ENCODE assay signal across 24 mouse cellular contexts in the genomic region with DNA sequence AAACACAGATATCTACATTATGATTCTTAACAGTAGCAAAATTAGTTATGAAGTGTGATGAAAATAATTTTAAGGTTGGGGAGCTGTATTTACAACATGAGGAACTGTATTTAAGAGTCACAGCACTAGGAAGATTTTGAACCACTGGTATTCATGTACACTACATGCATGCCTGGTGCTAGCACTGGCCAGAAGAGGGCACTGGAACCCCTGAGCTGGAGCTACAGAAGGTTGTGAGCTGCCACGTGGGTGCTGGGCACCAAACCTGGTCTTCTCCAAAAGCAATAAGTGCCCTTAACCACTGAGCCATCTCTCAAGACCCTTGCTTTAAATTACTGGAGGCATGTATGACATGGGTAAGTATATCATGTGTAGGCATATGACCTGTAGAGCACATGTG. TPM values are rescaled to one million over a fixed set of nuclear protein-coding genes. Genes with fewer than 3 reads are reported as not detected.
DNase-seq lines count a peak whose midpoint lies in the region; ATAC-seq and TF ChIP-seq lines count a peak whose summit lies in the region.
"Had no signal": no experiment of that assay in that cellular context is flagged by ENCODE, and none has a peak within 500 bp of the region (broad histone marks: within the 10 kb centered on the region; RNA-seq: fewer than 3 reads in every experiment).

No protein-coding gene starts in this region.

- no peak overlapping the region for H3K4me2 ChIP-seq in midbrain, postnatal 0 days (ENCODE audit: low read depth, low read length, poor library complexity, severe bottlenecking)
- no peak overlapping the region for H3K4me2 ChIP-seq in midbrain, embryonic 11.5 days
- H3K4me2 ChIP-seq in stomach, postnatal 0 days (replicated peaks; ENCODE audit: low read depth) = no peak overlapping the region
- H3K4me2 ChIP-seq: embryonic facial prominence, embryonic 13.5 days; hindbrain, embryonic 12.5 days; limb, embryonic 13.5 days; lung, embryonic 15.5 days; midbrain, embryonic 15.5 days had no signal

- peak; percentile 23; the same call in 1 of the 2 replicates for TF ChIP-seq CTCF in kidney, adult 2 months (conservative IDR thresholded peaks at IDR 0.05; ENCODE audit: insufficient read depth, insufficient read length, low read depth, low read length)
- peak; percentile 40 for TF ChIP-seq CTCF in midbrain, postnatal 0 days (IDR thresholded peaks at IDR 0.05)
- peak; percentile 28 to 62 (median 54) for TF ChIP-seq CTCF in MEL (IDR thresholded peaks at IDR 0.05 in 2 of 3, conservative IDR thresholded peaks at IDR 0.05 in 1 of 3; ENCODE audit: control insufficient read depth in 1 of 3, insufficient read depth in 1 of 3, low read depth in 2 of 3, low read length in 3 of 3, poor library complexity in 1 of 3, severe bottlenecking in 1 of 3)
- peak; percentile 41 for TF ChIP-seq CTCF in stomach, postnatal 0 days (IDR thresholded peaks at IDR 0.05; ENCODE audit: low read depth)

- peak; percentile 26 for TF ChIP-seq RAD21 in MEL (IDR thresholded peaks at IDR 0.05; ENCODE audit: low read depth, low read length)

- 81% methylated on average over 1 of the region's 1 CpGs for WGBS in kidney, adult 2 months
- 77% methylated on average over 1 of the region's 1 CpGs for WGBS in midbrain, postnatal 0 days
- WGBS in midbrain, embryonic 11.5 days = 72% methylated on average over 1 of the region's 1 CpGs
- WGBS in stomach, postnatal 0 days = 77% methylated on average over 1 of the region's 1 CpGs

- H3K27ac ChIP-seq in kidney, adult 2 months (ENCODE audit: insufficient read depth, low read depth, low read length) = no peak overlapping the region
- no peak overlapping the region for H3K27ac ChIP-seq in midbrain, postnatal 0 days (ENCODE audit: low read depth, low read length)
- no peak overlapping the region for H3K27ac ChIP-seq in midbrain, embryonic 11.5 days (ENCODE audit: low read depth, low read length)
- H3K27ac ChIP-seq in MEL (ENCODE audit: control insufficient read depth, low read depth, low read length) = no peak overlapping the region
- H3K27ac ChIP-seq in stomach, postnatal 0 days (replicated peaks) = no peak overlapping the region
- H3K27ac ChIP-seq: embryonic facial prominence, embryonic 13.5 days; heart, embryonic 10.5 days; hindbrain, embryonic 12.5 days; limb, embryonic 13.5 days; lung, embryonic 15.5 days; midbrain, embryonic 15.5 days had no signal

- no peak for TF ChIP-seq POLR2A in kidney, adult 2 months (IDR thresholded peaks at IDR 0.05; ENCODE audit: low read depth, low read length)
- TF ChIP-seq POLR2A in MEL (IDR thresholded peaks at IDR 0.05; ENCODE audit: control insufficient read depth in 1 of 2, insufficient read depth in 1 of 2, low read depth in 1 of 2, low read length in 2 of 2, poor library complexity in 1 of 2) = no peak

- H3K9ac ChIP-seq in midbrain, postnatal 0 days (replicated peaks; ENCODE audit: low read length, poor library complexity, severe bottlenecking) = no peak overlapping the region
- H3K9ac ChIP-seq in midbrain, embryonic 11.5 days (ENCODE audit: low read length) = no peak overlapping the region
- H3K9ac ChIP-seq in MEL (ENCODE audit: control insufficient read depth, low read depth, low read length, poor library complexity, severe bottlenecking) = no peak overlapping the region
- H3K9ac ChIP-seq in stomach, postnatal 0 days (ENCODE audit: low read length) = no peak overlapping the region
- H3K9ac ChIP-seq: embryonic facial prominence, embryonic 13.5 days; hindbrain, embryonic 12.5 days; limb, embryonic 13.5 days; lung, embryonic 15.5 days; midbrain, embryonic 15.5 days had no signal

- H3K4me3 ChIP-seq in kidney, adult 2 months (ENCODE audit: insufficient read depth, low read depth, low read length) = no peak overlapping the region
- H3K4me3 ChIP-seq in midbrain, postnatal 0 days (ENCODE audit: low read depth, low read length) = no peak overlapping the region
- no peak overlapping the region for H3K4me3 ChIP-seq in midbrain, embryonic 11.5 days (ENCODE audit: low read depth, low read length)
- H3K4me3 ChIP-seq in MEL (ENCODE audit: control insufficient read depth in 1 of 2, insufficient read depth in 1 of 2, low read depth in 2 of 2, low read length in 2 of 2) = no peak overlapping the region
- no peak overlapping the region for H3K4me3 ChIP-seq in stomach, postnatal 0 days (ENCODE audit: low read depth, low read length)
- H3K4me3 ChIP-seq: embryonic facial prominence, embryonic 13.5 days; heart, embryonic 10.5 days; hindbrain, embryonic 12.5 days; limb, embryonic 13.5 days; lung, embryonic 15.5 days; midbrain, embryonic 15.5 days had no signal

- no peak for DNase-seq in kidney, adult 2 months
- DNase-seq in kidney, postnatal 10 days = no peak
- no peak for DNase-seq in midbrain, postnatal 0 days (ENCODE audit: low spot score)
- DNase-seq in midbrain, embryonic 11.5 days (ENCODE audit: low spot score, missing footprints) = no peak
- DNase-seq in MEL (ENCODE audit: low read depth, low spot score) = peak; percentile 47
- DNase-seq in stomach, postnatal 0 days (ENCODE audit: low spot score) = no peak
- DNase-seq: adrenal gland, adult 8-10 months; cerebellum, adult 11 months; gastrocnemius, postnatal 14 days; heart, postnatal 10 days; kidney, postnatal 14 days; layer of hippocampus, adult 9-11 months; right cerebral cortex, adult 18-20 months; thymus, postnatal 25 days had no signal

- no peak for TF ChIP-seq EP300 in MEL (IDR thresholded peaks at IDR 0.05; ENCODE audit: low read depth in 1 of 2, low read length in 2 of 2)
- TF ChIP-seq EP300 in stomach, postnatal 0 days (optimal IDR thresholded peaks at IDR 0.05) = no peak

- peaks cover 3% of the 10 kb centered on the region for H3K36me3 ChIP-seq in kidney, adult 2 months (ENCODE audit: control insufficient read depth, insufficient read depth, low read length)
- H3K36me3 ChIP-seq in midbrain, postnatal 0 days (ENCODE audit: insufficient read depth, low read length) = peaks cover 22% of the 10 kb centered on the region
- H3K36me3 ChIP-seq in midbrain, embryonic 11.5 days (ENCODE audit: control insufficient read depth, insufficient read depth, low read length) = peaks cover 10% of the 10 kb centered on the region; the same call in 1 of the 2 replicates
- peaks cover 0 to 11% of the 10 kb centered on the region in 2 experiments; a peak in 2 of 4 replicates for H3K36me3 ChIP-seq in MEL (ENCODE audit: control insufficient read depth in 1 of 2, insufficient read depth in 2 of 2, low read length in 2 of 2)
- H3K36me3 ChIP-seq in stomach, postnatal 0 days (ENCODE audit: control insufficient read depth, insufficient read depth, low read length) = peaks cover 5% of the 10 kb centered on the region; the same call in 1 of the 2 replicates

- no peaks in the 10 kb centered on the region for H3K9me3 ChIP-seq in midbrain, postnatal 0 days (ENCODE audit: low read length)
- no peaks in the 10 kb centered on the region for H3K9me3 ChIP-seq in midbrain, embryonic 11.5 days (ENCODE audit: control insufficient read depth, low read length)
- no peaks in the 10 kb centered on the region for H3K9me3 ChIP-seq in MEL (replicated peaks; ENCODE audit: insufficient read depth, low read length)
- no peaks in the 10 kb centered on the region for H3K9me3 ChIP-seq in stomach, postnatal 0 days (ENCODE audit: control insufficient read depth, low read length)
- H3K9me3 ChIP-seq: embryonic facial prominence, embryonic 13.5 days; heart, embryonic 10.5 days; hindbrain, embryonic 12.5 days; limb, embryonic 13.5 days; lung, embryonic 15.5 days; midbrain, embryonic 15.5 days had no signal

- no peaks in the 10 kb centered on the region for H3K79me2 ChIP-seq in MEL (ENCODE audit: control insufficient read depth, insufficient read depth, low read length, poor library complexity)

- ATAC-seq in midbrain, postnatal 0 days (ENCODE audit: low FRiP score) = no peak
- no peak for ATAC-seq in midbrain, embryonic 11.5 days (ENCODE audit: low FRiP score)
- no peak for ATAC-seq in stomach, postnatal 0 days (ENCODE audit: low FRiP score, low TSS enrichment)
- no peak for ATAC-seq in inflammation-experienced regulatory T-cells, adult 6 months
- ATAC-seq: midbrain, embryonic 15.5 days had no signal

- no peaks in the 10 kb centered on the region for H3K4me1 ChIP-seq in kidney, adult 2 months (ENCODE audit: control insufficient read depth, insufficient read depth, low read length)
- no peaks in the 10 kb centered on the region for H3K4me1 ChIP-seq in midbrain, postnatal 0 days (ENCODE audit: insufficient read depth, low read length)
- H3K4me1 ChIP-seq in midbrain, embryonic 11.5 days (ENCODE audit: control insufficient read depth, insufficient read depth, low read length) = no peaks in the 10 kb centered on the region
- H3K4me1 ChIP-seq in MEL (ENCODE audit: control insufficient read depth in 1 of 2, insufficient read depth in 2 of 2, low read length in 2 of 2) = no peaks in the 10 kb centered on the region
- H3K4me1 ChIP-seq in stomach, postnatal 0 days (replicated peaks; ENCODE audit: control insufficient read depth, insufficient read depth) = no peaks in the 10 kb centered on the region
- H3K4me1 ChIP-seq: embryonic facial prominence, embryonic 13.5 days; heart, embryonic 10.5 days; hindbrain, embryonic 12.5 days; limb, embryonic 13.5 days; lung, embryonic 15.5 days; midbrain, embryonic 15.5 days had no signal

- no peaks in the 10 kb centered on the region for H3K27me3 ChIP-seq in kidney, adult 2 months (replicated peaks; ENCODE audit: control insufficient read depth, insufficient read depth, low read length)
- H3K27me3 ChIP-seq in midbrain, postnatal 0 days (ENCODE audit: insufficient read depth, low read length) = no peaks in the 10 kb centered on the region
- no peaks in the 10 kb centered on the region for H3K27me3 ChIP-seq in midbrain, embryonic 11.5 days (ENCODE audit: control insufficient read depth, insufficient read depth, low read length)
- H3K27me3 ChIP-seq in MEL (ENCODE audit: control insufficient read depth in 1 of 2, insufficient read depth in 2 of 2, low read length in 2 of 2) = no peaks in the 10 kb centered on the region
- no peaks in the 10 kb centered on the region for H3K27me3 ChIP-seq in stomach, postnatal 0 days (ENCODE audit: control insufficient read depth, insufficient read depth, low read length)
- H3K27me3 ChIP-seq: embryonic facial prominence, embryonic 13.5 days; hindbrain, embryonic 12.5 days; limb, embryonic 13.5 days; lung, embryonic 15.5 days; midbrain, embryonic 15.5 days had no signal

RNA-seq across cellular contexts. Expression of a gene that starts 17.0 kb away (rescaled TPM):
- 12.6 and 13.6 TPM in 2 replicates for polyA plus RNA-seq in kidney, adult 2 months (2012; rRNA removed)
- 49.6 and 59.5 TPM in 2 replicates for total RNA-seq in midbrain, postnatal 0 days (2014; rRNA removed)
- polyA plus RNA-seq in midbrain, postnatal 0 days (2015; fragmentation: Nextera tagmentation; extraction: Ambion mirVana) = 20.7 and 24.2 TPM in 2 replicates
- polyA plus RNA-seq in midbrain, embryonic 11.5 days (2014; fragmentation: Nextera tagmentation; extraction: Ambion mirVana) = 20.0 and 26.9 TPM in 2 replicates
- 11.6 and 14.2 TPM in 2 replicates for total RNA-seq in MEL (2012; rRNA removed)
- polyA plus RNA-seq in MEL (2012; ENCODE audit: insufficient read depth in 1 of 2, insufficient read length in 2 of 2, low read depth in 1 of 2, low replicate concordance in 2 of 2, missing spikeins in 1 of 2) = 10 to 100 TPM in 1 of 2 experiments, not detected in 1; 28.3 TPM
- polyA plus RNA-seq in stomach, postnatal 0 days (2015; fragmentation: Nextera tagmentation; extraction: Ambion mirVana) = 3.7 and 4.5 TPM in 2 replicates
- polyA plus RNA-seq in inflammation-experienced regulatory T-cells, adult 6 months (2017; shearing (Covaris generic)) = 10 to 100 TPM; 18.2 to 30.2 (median 23.3) TPM

RNA-seq across cellular contexts. Expression of a gene that starts 17.0 kb away (rescaled TPM):
- polyA plus RNA-seq in kidney, adult 2 months (2012; rRNA removed) = 16.3 and 17.4 TPM in 2 replicates
- 66.8 and 81.9 TPM in 2 replicates for total RNA-seq in midbrain, postnatal 0 days (2014; rRNA removed)
- polyA plus RNA-seq in midbrain, postnatal 0 days (2015; fragmentation: Nextera tagmentation; extraction: Ambion mirVana) = 107 and 111 TPM in 2 replicates
- polyA plus RNA-seq in midbrain, embryonic 11.5 days (2014; fragmentation: Nextera tagmentation; extraction: Ambion mirVana) = 105 and 106 TPM in 2 replicates
- total RNA-seq in MEL (2012; rRNA removed) = 89.5 and 113 TPM in 2 replicates
- polyA plus RNA-seq in MEL (2012; ENCODE audit: insufficient read depth in 1 of 2, insufficient read length in 2 of 2, low read depth in 1 of 2, low replicate concordance in 2 of 2, missing spikeins in 1 of 2) = 100 to 1,000 TPM; 179 to 539 TPM
- polyA plus RNA-seq in stomach, postnatal 0 days (2015; fragmentation: Nextera tagmentation; extraction: Ambion mirVana) = 41.3 and 44.2 TPM in 2 replicates
- 10 to 100 TPM; 32.7 to 36.8 (median 35.7) TPM for polyA plus RNA-seq in inflammation-experienced regulatory T-cells, adult 6 months (2017; shearing (Covaris generic))

RNA-seq across cellular contexts. Expression of a gene that starts 35.7 kb away (rescaled TPM):
- 2.6 and 3.3 TPM in 2 replicates for polyA plus RNA-seq in kidney, adult 2 months (2012; rRNA removed)
- 22.5 and 36.3 TPM in 2 replicates for total RNA-seq in midbrain, postnatal 0 days (2014; rRNA removed)
- polyA plus RNA-seq in midbrain, postnatal 0 days (2015; fragmentation: Nextera tagmentation; extraction: Ambion mirVana) = 14.6 and 16.1 TPM in 2 replicates
- 0.95 and 1.5 TPM in 2 replicates for polyA plus RNA-seq in midbrain, embryonic 11.5 days (2014; fragmentation: Nextera tagmentation; extraction: Ambion mirVana)
- 15.5 and 15.8 TPM in 2 replicates for total RNA-seq in MEL (2012; rRNA removed)
- 100 to 1,000 TPM in 1 of 2 experiments, 10 to 100 TPM in 1; 35.9 to 123 TPM for polyA plus RNA-seq in MEL (2012; ENCODE audit: insufficient read depth in 1 of 2, insufficient read length in 2 of 2, low read depth in 1 of 2, low replicate concordance in 2 of 2, missing spikeins in 1 of 2)
- 2.0 and 2.4 TPM in 2 replicates for polyA plus RNA-seq in stomach, postnatal 0 days (2015; fragmentation: Nextera tagmentation; extraction: Ambion mirVana)
- polyA plus RNA-seq in inflammation-experienced regulatory T-cells, adult 6 months (2017; shearing (Covaris generic)) = under 1 TPM; 0.28 to 0.50 (median 0.40) TPM
- total RNA-seq: common myeloid progenitor, adult 5-6 weeks; megakaryocyte progenitor cell, adult 5-6 weeks had no signal

RNA-seq across cellular contexts. Expression of a gene that starts 50.7 kb away (rescaled TPM):
- 0.41 and 0.60 TPM in 2 replicates for polyA plus RNA-seq in kidney, adult 2 months (2012; rRNA removed)
- 282 and 292 TPM in 2 replicates for total RNA-seq in midbrain, postnatal 0 days (2014; rRNA removed)
- polyA plus RNA-seq in midbrain, postnatal 0 days (2015; fragmentation: Nextera tagmentation; extraction: Ambion mirVana) = 217 and 238 TPM in 2 replicates
- 2.0 and 2.3 TPM in 2 replicates for polyA plus RNA-seq in midbrain, embryonic 11.5 days (2014; fragmentation: Nextera tagmentation; extraction: Ambion mirVana)
- 0.39 and 0.59 TPM in 2 replicates for total RNA-seq in MEL (2012; rRNA removed)
- 1 to 10 TPM in 1 of 2 experiments, not detected in 1; 1.1 TPM for polyA plus RNA-seq in MEL (2012; ENCODE audit: insufficient read depth in 1 of 2, insufficient read length in 2 of 2, low read depth in 1 of 2, low replicate concordance in 2 of 2, missing spikeins in 1 of 2)
- 0.91 and 0.99 TPM in 2 replicates for polyA plus RNA-seq in stomach, postnatal 0 days (2015; fragmentation: Nextera tagmentation; extraction: Ambion mirVana)
- not detected for polyA plus RNA-seq in inflammation-experienced regulatory T-cells, adult 6 months (2017; shearing (Covaris generic))
- total RNA-seq: megakaryocyte progenitor cell, adult 5-6 weeks had no signal
- polyA plus RNA-seq: spleen, adult 2 months had no signal
